Mouse (Mus musculus) neural tube, embryonic 12.5 days (tissue): ENCODE measurements around the gene Foxp1. TPM values are rescaled to one million over a fixed set of nuclear protein-coding genes. Genes with fewer than 3 reads are reported as not detected.
A peak's percentile ranks its signal among the peaks of the same experiment; 100 is the strongest.

Experiments
- ATAC-seq: fragments of 200-750 bp; cut with Nextera tagmentation; 2 replicates; pipeline ENCODE4 v1.8.0; 2017; ENCODE audit warnings: low read depth, mild to moderate bottlenecking, moderate TSS enrichment, moderate library complexity; ENCODE audit not compliant: low FRiP score
- H3K27ac ChIP-seq: fragments of 300-500 bp; sonication (generic); 2 replicates; pipeline ENCODE4 v1.5.1; 2016
- H3K27me3 ChIP-seq: fragments of 300-500 bp; sonication (generic); replicated peaks from 2 replicates; pipeline ENCODE4 v1.6.1; 2016; ENCODE audit warnings: mild to moderate bottlenecking
- H3K36me3 ChIP-seq: fragments of 300-500 bp; sonication (generic); 2 replicates; pipeline ENCODE4 v1.6.1; 2016; ENCODE audit warnings: mild to moderate bottlenecking
- H3K4me1 ChIP-seq: fragments of 300-500 bp; sonication (generic); 2 replicates; pipeline ENCODE4 v1.6.1; 2016
- H3K4me2 ChIP-seq: fragments of 300-500 bp; sonication (generic); replicated peaks from 2 replicates; pipeline ENCODE4 v1.6.1; 2016; ENCODE audit warnings: mild to moderate bottlenecking
- H3K4me3 ChIP-seq: fragments of 300-500 bp; sonication (generic); 2 replicates; pipeline ENCODE4 v1.5.1; 2016
- H3K9ac ChIP-seq: fragments of 300-500 bp; sonication (generic); 2 replicates; pipeline ENCODE4 v1.6.1; 2016; ENCODE audit warnings: mild to moderate bottlenecking
- H3K9me3 ChIP-seq: fragments of 300-500 bp; sonication (generic); 2 replicates; pipeline ENCODE4 v1.6.1; 2016; ENCODE audit warnings: mild to moderate bottlenecking
- WGBS: fragments of 180-500 bp; shearing (Covaris S2); methylation state at CpG from one replicate; pipeline ENCODE4 v1.1.7; 2016; 5-methylcytosine and 5-hydroxymethylcytosine counted together
- polyA plus RNA-seq: library from polyadenylated mRNA; unstranded; fragments of >200 nt; fragmentation: Nextera tagmentation; extraction: Ambion mirVana; gene quantifications from 2 replicates; pipeline ENCODE4 v1.2.1, GENCODE M21; 2016

Gene Foxp1
- polyA plus RNA-seq, 1 experiment from 2014 or later: 91.8 TPM

- Histone ChIP-seq H3K4me2 (peak overlapping the region; percentile 75), H3K27ac (no peak overlapping the region)
- WGBS: 9% methylated on average over 19 of the region's 19 CpGs
Observed at GRCm38 (mm10) chr6:99026635-99027541, 495.6 kb downstream of the Foxp1 start.

GRCm38 (mm10) chr6:99026040-99026439 is 496.5 kb downstream of the Foxp1 start:
- 29% methylated on average over 3 of the region's 3 CpGs for WGBS
- Histone ChIP-seq H3K4me3 (peak overlapping the region; percentile 9; the same call in 1 of the 2 replicates), H3K27me3 (no peaks in the 10 kb centered on the region), H3K9me3 (no peaks in the 10 kb centered on the region), H3K4me2 (peak overlapping the region; percentile 51), H3K9ac (no peak overlapping the region), H3K4me1 (peaks cover 48% of the 10 kb centered on the region), H3K36me3 (no peaks in the 10 kb centered on the region), H3K27ac (no peak overlapping the region)
- no peak for ATAC-seq

More at GRCm38 (mm10) chr6:99026635-99027541, 495.6 kb downstream of the Foxp1 start:
- Histone ChIP-seq H3K9me3 (no peaks in the 10 kb centered on the region), H3K36me3 (no peaks in the 10 kb centered on the region), H3K9ac (peak overlapping the region; percentile 83), H3K27me3 (no peaks in the 10 kb centered on the region), H3K4me3 (peak overlapping the region; percentile 70), H3K4me1 (peaks cover 49% of the 10 kb centered on the region)
- ATAC-seq: no peak

GRCm38 (mm10) chr6:99024588-99024987 is 497.9 kb downstream of the Foxp1 start:
- Histone ChIP-seq H3K4me1 (peaks cover 55% of the 10 kb centered on the region), H3K4me3 (no peak overlapping the region), H3K4me2 (peak overlapping the region; percentile 51), H3K36me3 (no peaks in the 10 kb centered on the region), H3K9me3 (no peaks in the 10 kb centered on the region), H3K9ac (no peak overlapping the region), H3K27ac (no peak overlapping the region), H3K27me3 (no peaks in the 10 kb centered on the region)
- ATAC-seq: no peak
- WGBS: 9% methylated on average over 9 of the region's 9 CpGs

- Histone ChIP-seq H3K4me1 (peaks cover 58% of the 10 kb centered on the region), H3K4me3 (no peak overlapping the region), H3K36me3 (0 out of 2 replicates have a peak, but pooled peaks cover 4% of the 10 kb centered on the region), H3K27me3 (0 out of 2 replicates have a peak, but pooled peaks cover 5% of the 10 kb centered on the region), H3K27ac (no peak overlapping the region), H3K9me3 (no peaks in the 10 kb centered on the region), H3K4me2 (0 out of 2 replicates have a peak overlapping the region, but pooled peaks have one; percentile 3), H3K9ac (no peak overlapping the region)
- no peak for ATAC-seq
- WGBS: 46% methylated on average over 12 of the region's 12 CpGs
Observed at GRCm38 (mm10) chr6:99020570-99021444, 501.7 kb downstream of the Foxp1 start.

- 0 out of 2 replicates have a peak, but pooled peaks cover 4% of the 10 kb centered on the region for H3K36me3 ChIP-seq
- peaks cover 59% of the 10 kb centered on the region for H3K4me1 ChIP-seq
- 0 out of 2 replicates have a peak, but pooled peaks cover 5% of the 10 kb centered on the region for H3K27me3 ChIP-seq
- no peak overlapping the region for H3K9ac ChIP-seq
- H3K4me3 ChIP-seq: no peak overlapping the region
- WGBS: 15% methylated on average over 8 of the region's 8 CpGs
- 0 out of 2 replicates have a peak, but pooled peaks have one; percentile 48 for ATAC-seq
- H3K4me2 ChIP-seq: peak overlapping the region; percentile 39
- H3K27ac ChIP-seq: no peak overlapping the region
- H3K9me3 ChIP-seq: no peaks in the 10 kb centered on the region
Observed at GRCm38 (mm10) chr6:99019716-99020115, 502.8 kb downstream of the Foxp1 start.

- 6% methylated on average over 9 of the region's 9 CpGs for WGBS
- H3K27ac ChIP-seq: no peak overlapping the region
- 0 out of 2 replicates have a peak, but pooled peaks cover 4% of the 10 kb centered on the region for H3K36me3 ChIP-seq
- peak overlapping the region; percentile 39 for H3K4me2 ChIP-seq
- peaks cover 59% of the 10 kb centered on the region for H3K4me1 ChIP-seq
- H3K27me3 ChIP-seq: 0 out of 2 replicates have a peak, but pooled peaks cover 5% of the 10 kb centered on the region
- no peak for ATAC-seq
- H3K9ac ChIP-seq: no peak overlapping the region
- no peaks in the 10 kb centered on the region for H3K9me3 ChIP-seq
- H3K4me3 ChIP-seq: no peak overlapping the region
Observed at GRCm38 (mm10) chr6:99019266-99019665, 503.3 kb downstream of the Foxp1 start.

GRCm38 (mm10) chr6:99013866-99014502 is 508.5 kb downstream of the Foxp1 start:
- 0 out of 2 replicates have a peak, but pooled peaks cover 5% of the 10 kb centered on the region for H3K27me3 ChIP-seq
- no peak overlapping the region for H3K9ac ChIP-seq
- ATAC-seq: peak; percentile 73
- H3K36me3 ChIP-seq: peaks cover 4% of the 10 kb centered on the region; the same call in 1 of the 2 replicates
- no peaks in the 10 kb centered on the region for H3K9me3 ChIP-seq
- peaks cover 61% of the 10 kb centered on the region for H3K4me1 ChIP-seq
- no peak overlapping the region for H3K27ac ChIP-seq
- H3K4me2 ChIP-seq: peak overlapping the region; percentile 39
- 11% methylated on average over 16 of the region's 16 CpGs for WGBS
- H3K4me3 ChIP-seq: no peak overlapping the region

- 0 out of 2 replicates have a peak, but pooled peaks cover 5% of the 10 kb centered on the region for H3K27me3 ChIP-seq
- H3K9me3 ChIP-seq: peaks cover 4% of the 10 kb centered on the region; the same call in 1 of the 2 replicates
- WGBS: 8% methylated on average over 14 of the region's 14 CpGs
- H3K4me1 ChIP-seq: peaks cover 56% of the 10 kb centered on the region
- peak overlapping the region; percentile 39 for H3K4me2 ChIP-seq
- peaks cover 8% of the 10 kb centered on the region; the same call in 1 of the 2 replicates for H3K36me3 ChIP-seq
- H3K27ac ChIP-seq: no peak overlapping the region
- H3K9ac ChIP-seq: no peak overlapping the region
- no peak overlapping the region for H3K4me3 ChIP-seq
- peak; percentile 85 for ATAC-seq
Observed at GRCm38 (mm10) chr6:99013119-99013865, 509.2 kb downstream of the Foxp1 start.

- no peak overlapping the region for H3K27ac ChIP-seq
- peaks cover 53% of the 10 kb centered on the region for H3K4me1 ChIP-seq
- peaks cover 10% of the 10 kb centered on the region; the same call in 1 of the 2 replicates for H3K36me3 ChIP-seq
- no peak overlapping the region for H3K9ac ChIP-seq
- WGBS: 46% methylated on average over 8 of the region's 8 CpGs
- ATAC-seq: no peak
- H3K4me3 ChIP-seq: no peak overlapping the region
- no peak overlapping the region for H3K4me2 ChIP-seq
- H3K27me3 ChIP-seq: 0 out of 2 replicates have a peak, but pooled peaks cover 5% of the 10 kb centered on the region
- peaks cover 5% of the 10 kb centered on the region; the same call in 1 of the 2 replicates for H3K9me3 ChIP-seq
Observed at GRCm38 (mm10) chr6:99011895-99012584, 510.5 kb downstream of the Foxp1 start.

GRCm38 (mm10) chr6:99009771-99010170 is 512.8 kb downstream of the Foxp1 start:
- H3K9ac ChIP-seq: no peak overlapping the region
- 44% methylated on average over 10 of the region's 10 CpGs for WGBS
- H3K27ac ChIP-seq: no peak overlapping the region
- no peak for ATAC-seq
- H3K36me3 ChIP-seq: peaks cover 5% of the 10 kb centered on the region; the same call in 1 of the 2 replicates
- H3K4me1 ChIP-seq: peaks cover 49% of the 10 kb centered on the region
- H3K9me3 ChIP-seq: peaks cover 5% of the 10 kb centered on the region; the same call in 1 of the 2 replicates
- H3K4me2 ChIP-seq: no peak overlapping the region
- H3K4me3 ChIP-seq: no peak overlapping the region
- no peaks in the 10 kb centered on the region for H3K27me3 ChIP-seq
